Mouse (Mus musculus) G1E (cell line): ENCODE results near the gene Nuak1.

Experiments used
- CTCF ChIP-seq: IDR thresholded peaks from 2 replicates; pipeline ENCODE4 v1.5.1; 2012; ENCODE audit warnings: low read depth, low read length, inconsistent platforms, mixed read lengths
- GATA1 ChIP-seq: IDR thresholded peaks from 2 replicates; pipeline ENCODE4 v1.6.1; 2012; ENCODE audit warnings: borderline replicate concordance, low read length, inconsistent platforms, mixed read lengths
- GATA2 ChIP-seq: IDR thresholded peaks from 2 replicates; pipeline ENCODE4 v1.6.1; 2012; ENCODE audit warnings: low read depth, low read length, inconsistent platforms, borderline replicate concordance
- POLR2AphosphoS5 ChIP-seq: IDR thresholded peaks from 2 replicates; pipeline ENCODE4 v1.6.1; 2012; ENCODE audit warnings: low read depth, low read length, inconsistent platforms; ENCODE audit not compliant: insufficient replicate concordance
- TAL1 ChIP-seq: conservative IDR thresholded peaks from 2 replicates; pipeline ENCODE4 v1.6.1; 2012; ENCODE audit warnings: low read depth, low read length, inconsistent platforms, mixed read lengths

GRCm38 (mm10) chr10:84490115-84490514, 49.7 kb upstream of the Nuak1 start:
- TF ChIP-seq CTCF (no peak), POLR2AphosphoS5 (no peak), GATA1 (no peak), TAL1 (no peak), GATA2 (no peak)
